Mouse (Mus musculus) heart, adult 11 months (tissue): ENCODE measurements around the gene Gm5678.

Source experiments
- DNase-seq: peaks from one replicate; pipeline ENCODE4 v3.0.0; 2022

Gene Gm5678

DNA sequence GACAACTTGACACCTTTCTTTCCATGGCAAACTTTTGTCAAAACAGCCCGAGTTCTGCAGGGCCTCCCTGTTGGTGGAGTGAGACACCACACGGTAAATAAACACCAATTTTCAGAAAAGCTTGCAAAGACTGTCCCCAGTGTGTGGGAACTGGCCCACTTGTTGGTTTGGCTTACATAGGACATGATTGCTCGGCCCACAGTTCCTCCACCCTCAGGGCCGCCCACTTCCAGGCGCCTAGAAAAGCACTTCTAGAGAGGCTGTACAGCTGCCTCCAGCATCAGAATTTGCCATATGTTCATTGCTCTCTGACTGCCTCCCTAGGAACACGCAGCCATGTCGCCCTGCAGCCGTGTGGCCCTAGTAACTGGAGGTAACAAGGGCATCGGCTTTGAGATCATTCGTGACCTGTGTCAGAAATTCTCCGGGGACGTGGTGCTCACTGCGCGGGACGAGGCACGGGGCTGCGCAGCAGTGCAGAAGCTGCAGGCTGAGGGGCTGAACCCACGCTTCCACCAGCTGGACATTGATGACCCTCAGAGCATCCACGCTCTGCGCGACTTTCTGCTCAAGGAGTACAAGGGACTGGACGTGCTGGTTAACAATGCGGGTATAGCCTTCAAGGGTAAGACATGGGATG is at the start of gene Gm5678:
TSS of gene Gm5678 (plus strand) at position 337 of the 640 bp plus-strand sequence.
- peak; percentile 75 for DNase-seq

DNA sequence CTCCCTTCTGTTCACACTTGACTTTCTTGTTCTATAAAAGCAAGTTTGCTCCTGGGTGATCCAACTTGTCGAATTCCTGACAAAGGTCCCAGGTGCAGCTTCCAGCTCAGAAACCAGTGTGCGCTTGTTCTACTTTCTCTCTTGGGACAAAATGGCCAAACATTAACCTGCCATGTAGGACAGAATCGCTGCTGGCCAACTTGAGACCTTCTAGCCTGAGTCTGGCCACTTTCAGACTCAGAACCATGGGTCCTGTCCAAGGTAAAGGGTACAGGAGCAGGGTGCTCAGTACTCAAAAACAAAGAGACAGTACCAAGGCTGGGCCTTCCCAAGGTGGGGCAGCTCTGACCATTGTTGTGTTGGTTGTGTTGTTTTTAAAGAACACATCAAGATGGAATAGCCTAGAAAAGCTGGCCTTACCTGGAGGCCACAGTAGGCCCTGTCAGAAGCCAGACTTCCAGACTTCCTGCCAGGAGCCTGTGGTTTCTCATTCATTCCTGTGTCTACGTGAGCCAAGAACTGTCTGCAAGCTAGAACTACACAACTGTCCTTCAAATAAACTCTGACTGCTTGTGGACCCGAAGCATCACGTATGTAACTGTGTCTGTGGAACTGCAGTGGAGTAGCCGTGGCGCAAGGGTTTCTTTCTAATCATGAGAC is 49.4 kb upstream of the Gm5678 start:
- peak; percentile 68 for DNase-seq

DNA sequence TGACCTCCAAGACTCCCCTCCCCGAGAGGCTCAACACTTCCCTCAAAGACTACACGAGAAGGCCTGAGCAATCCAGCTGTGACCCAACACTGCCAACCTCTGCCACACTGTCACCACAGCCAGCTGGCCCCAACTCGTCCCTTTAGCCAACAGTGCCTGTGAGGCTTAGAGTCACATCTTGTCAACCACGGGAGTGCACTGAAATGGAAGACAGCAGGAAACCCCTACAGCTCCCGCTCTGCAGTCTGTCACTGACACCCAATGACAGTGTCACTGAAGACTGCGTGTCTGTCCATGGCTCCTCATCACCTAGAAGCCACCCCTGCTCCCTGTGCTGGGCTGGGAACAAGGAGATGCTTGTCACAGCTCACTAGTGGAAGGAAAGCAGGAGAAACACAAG is 46.8 kb upstream of the Gm5678 start:
- DNase-seq, result no peak

DNA sequence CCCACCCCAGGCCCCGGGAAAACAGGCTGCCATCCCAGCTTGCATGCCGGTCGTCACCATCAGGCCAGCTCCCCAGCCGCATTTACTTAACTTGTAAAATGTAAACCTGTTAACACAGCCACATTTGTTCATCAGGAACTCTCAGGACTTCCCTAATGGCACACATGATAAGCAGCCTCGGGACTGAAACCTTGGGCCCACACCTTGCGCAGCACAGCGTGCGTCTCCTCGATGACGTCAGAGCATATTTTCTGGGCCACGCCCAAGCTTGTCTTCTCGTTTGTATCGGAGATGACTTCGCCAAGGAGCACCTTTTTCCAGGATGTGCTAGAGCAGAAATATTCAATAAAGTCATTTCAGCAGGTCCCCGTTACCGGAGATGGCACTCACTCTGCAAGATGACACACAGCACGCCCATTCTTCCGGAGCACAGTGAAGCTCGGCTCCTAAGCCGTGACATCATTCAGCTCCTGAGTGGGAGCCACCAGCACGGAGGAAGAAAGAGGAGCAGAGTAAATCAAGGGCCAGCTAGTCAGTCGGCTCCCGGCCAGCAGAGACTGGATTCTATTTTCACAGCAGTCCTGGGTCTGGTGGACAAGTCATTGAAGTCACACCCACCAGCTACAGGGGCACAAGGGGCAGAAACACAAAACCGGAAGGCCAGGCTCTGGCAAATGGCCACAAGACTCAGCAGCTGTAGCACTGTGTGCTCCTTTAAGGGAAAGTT is 42.8 kb upstream of the Gm5678 start:
- DNase-seq, result no peak

DNA sequence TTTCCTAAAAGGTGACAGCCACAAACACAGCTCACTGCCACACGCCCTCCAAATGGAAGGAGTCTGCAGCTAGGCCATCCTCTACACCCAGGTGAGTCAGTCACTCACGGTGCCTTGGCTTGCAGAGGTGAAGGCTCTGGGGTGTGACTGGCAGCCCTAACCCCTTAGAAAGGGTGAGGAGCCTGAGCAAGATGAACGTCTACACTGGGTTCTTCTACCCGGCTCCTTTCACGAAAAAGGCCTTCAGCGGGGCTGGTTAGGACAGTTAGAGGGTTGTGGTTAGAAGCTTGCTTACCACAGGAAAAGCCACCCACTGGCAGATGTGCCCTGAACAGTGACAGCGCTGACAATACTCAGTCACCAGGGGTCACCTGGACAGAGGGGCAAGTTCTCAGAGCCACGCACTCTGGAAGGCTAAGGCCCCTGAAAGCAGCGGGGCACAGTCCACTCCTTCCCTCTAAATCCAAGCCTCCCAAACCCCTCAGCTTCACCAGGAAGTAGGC is 42.1 kb upstream of the Gm5678 start:
- DNase-seq, result peak; percentile 85

DNA sequence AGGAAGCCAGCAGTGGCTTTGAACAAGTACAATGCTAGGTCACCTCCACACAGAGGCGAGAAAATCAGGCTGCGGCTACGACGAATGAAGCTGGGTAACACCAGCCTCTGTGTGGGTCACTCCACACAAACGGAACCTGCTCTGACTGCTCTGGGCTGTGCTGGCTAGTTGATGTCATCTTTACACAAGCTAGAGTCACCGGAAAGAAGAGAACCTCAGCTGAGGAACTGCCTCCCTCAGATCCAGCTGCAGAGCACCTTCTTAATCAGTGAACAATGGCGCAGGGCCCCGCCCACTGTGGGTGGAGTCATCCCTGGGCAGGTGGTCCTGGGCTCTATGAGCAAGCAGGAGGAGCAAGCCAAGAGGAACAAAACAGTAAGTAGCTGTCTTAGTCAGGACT is 41.5 kb upstream of the Gm5678 start:
- DNase-seq, result peak; percentile 75

DNA sequence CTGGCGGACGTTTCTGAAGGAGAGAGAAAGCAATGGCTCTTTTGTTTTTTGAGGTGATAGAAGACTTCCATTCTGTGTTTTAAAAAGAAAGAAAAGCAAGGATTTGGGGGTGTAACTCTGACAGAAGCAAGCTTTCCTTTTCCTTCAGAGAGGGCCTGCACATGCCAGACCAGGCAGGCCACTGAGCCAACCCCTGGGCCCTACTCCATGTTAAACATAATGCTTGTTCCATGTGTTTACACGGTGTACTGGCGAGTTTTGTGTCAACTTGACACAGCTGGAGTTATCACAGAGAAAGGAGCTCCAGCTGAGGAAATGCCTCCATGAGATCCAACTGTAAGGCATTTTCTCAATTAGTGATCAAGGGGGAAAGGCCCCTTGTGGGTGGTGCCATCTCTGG is 39.6 kb upstream of the Gm5678 start:
- DNase-seq, result no peak

DNA sequence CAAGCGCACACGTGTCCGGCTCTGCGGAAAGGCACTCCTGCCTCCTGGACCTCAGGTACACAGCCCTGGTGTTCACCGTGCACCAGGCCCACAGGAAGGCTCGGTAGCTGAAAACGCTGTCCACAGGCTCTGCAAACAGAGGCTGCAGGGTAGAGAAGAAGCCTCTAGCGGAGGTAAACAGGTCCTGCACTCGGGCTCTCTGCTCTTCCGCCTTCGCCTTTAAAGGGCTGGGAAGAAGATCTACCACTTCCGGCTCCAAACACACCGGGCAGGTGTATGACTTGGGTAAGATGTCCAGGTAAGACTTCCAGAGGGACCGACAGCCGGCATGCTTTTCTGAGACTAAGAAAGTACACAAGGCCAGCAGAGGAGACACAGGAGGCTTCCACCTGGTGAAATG is 37.0 kb upstream of the Gm5678 start:
- no peak for DNase-seq

DNA sequence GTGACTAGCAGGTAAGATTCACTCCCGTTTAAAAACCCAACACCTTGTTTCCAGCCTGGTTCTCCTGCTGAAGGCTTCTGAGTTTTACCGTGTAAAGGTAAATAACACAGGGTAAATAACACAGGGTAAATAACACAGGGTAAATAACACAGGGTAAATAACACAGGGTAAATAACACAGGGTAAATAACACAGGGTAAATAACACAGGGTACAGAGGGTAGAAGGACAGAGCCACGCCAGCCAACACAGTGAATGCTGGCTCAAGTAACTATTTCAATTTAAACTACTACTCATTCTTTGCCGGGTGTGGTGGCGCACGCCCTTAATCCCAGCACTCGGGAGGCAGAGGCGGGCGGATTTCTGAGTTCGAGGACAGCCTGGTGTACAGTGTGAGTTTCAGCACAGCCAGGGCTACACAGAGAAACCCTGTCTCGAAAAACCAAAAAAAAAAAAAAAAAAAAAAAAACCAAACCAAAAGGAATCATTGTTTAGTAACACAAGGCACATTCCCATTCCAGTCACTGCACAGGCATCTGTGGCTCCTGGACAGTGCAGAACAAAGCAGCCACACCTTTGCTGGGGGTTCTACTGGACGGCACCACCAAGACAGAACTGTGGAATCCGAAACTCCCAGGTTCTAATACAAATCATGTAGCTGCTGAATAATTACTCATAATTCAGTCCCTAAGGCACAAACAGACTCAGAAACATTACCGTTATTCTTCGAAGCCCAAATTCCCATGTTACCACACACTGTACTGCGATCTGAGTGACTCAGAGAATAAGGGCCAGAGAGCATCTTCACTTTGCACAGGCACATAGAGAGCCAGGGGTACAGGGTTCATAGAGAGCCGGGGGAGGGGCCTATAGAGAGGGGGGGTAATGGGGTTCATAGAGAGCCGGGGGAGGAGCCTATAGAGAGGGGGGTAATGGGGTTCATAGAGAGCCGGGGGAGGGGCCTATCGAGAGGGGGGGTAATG is 36.2 kb upstream of the Gm5678 start:
- DNase-seq, result no peak

DNA sequence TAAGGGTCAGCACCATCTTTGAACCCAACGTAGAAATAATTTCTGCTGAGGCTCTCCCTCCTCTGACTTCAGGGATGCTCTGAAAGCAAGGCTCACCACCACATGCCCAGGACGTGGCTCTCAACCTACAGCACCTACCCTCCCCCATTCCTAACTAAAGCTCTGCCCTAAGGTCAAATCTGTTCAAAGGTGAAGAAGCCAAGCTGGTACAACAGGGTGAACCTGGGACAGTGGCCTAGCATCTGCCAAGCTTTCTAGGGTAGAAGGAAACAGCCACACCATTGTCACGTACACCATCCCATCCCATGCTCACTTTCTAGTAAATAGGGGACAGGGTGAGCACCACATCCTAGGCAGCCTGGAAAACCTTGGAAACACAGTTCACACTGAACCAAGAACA is 35.2 kb upstream of the Gm5678 start:
- DNase-seq, result no peak

DNA sequence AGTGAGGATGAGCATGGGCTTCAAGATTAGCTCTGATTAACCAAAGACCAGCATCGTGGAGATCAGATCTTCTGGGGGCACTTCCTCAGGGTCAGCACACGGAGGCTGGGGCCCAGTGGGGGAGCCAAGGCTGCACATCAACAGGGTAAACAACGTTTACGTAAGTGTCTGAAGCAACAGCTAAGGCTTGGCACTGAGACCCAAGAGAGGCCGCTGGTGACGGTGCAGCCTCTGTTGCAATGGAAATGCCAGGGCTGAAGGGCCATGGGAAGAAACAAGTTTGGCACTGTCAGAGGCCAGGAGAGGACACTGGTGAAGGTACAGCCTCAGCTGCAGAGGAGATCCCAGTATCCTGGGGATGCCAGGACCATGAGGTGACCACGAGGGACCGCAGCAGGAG is 34.5 kb upstream of the Gm5678 start:
- no peak for DNase-seq

DNA sequence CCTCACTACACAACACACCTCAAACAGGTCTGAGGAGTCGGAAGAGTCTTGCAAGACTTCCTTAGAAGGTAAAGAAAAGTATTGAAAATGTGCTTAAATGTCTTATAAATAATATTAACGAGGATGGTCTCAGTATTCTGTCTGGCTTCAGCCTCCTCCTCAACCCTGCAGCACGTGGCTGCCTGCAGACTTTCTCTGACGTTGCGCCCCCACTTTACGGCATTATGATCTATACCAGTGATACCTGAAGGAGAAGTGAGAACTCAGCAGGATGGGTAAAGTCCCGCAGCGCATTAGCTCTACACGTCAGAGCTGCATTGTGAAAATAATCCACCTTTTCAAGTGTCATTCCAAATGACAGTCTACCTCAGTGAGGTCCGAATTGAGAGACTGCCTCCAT is 33.4 kb upstream of the Gm5678 start:
- peak; percentile 61 for DNase-seq

DNA sequence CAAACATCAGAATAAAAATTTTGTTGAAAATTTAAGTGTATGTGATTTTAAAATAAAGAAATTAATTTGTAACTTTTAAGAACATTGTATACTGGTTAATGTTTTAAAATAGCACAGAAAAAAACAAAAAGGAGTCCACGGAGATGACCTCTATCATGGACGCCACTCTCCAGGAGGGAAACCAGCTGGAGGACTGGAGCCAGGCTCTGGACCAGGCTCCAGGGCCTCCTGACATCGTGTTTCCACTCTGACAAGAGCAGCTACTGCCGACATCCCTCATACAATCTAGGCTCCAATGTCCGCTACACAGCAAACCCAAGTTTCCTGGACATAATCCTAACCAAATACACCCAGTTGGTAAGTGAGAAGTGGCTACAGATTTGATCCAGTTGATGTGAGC is 32.1 kb upstream of the Gm5678 start:
- peak; percentile 68 for DNase-seq

DNA sequence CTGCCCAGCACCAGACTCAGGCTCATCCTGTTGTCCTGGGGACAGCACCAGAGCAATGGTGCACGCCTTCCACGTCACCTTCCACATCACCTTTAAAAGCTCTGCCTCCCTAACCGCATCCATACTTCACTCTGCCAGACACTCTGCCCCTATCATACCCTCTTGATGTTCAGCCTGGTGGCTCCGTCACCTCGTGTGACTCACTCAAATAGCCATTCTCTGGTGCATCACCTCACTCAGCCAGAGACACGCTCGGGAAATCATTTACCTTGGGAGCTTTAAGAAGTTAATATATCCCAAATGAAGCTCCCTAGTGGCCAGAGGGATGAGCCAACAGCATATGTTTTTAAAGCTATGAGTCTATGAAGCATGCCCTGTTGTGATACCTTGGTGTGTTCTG is 31.1 kb upstream of the Gm5678 start:
- DNase-seq, result peak; percentile 84

DNA sequence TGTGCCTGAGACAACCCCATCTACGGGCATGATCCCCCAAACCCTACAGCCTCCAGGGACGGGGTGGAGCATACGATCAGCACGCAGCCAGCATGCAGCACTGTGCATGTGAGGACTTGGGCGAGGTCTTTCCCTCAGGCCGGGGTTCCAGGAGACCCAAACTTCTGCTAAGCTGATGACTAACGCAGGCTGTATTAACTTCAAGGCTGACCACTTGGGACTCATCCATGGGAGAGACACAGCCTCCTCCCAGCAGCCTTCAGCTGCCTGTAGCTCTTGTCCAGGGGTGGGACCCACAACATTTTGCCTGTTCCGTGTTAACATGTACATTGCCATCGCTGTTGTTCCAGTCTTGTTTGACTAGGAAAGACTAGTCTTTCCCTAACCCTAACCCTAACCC is 30.3 kb upstream of the Gm5678 start:
- peak; percentile 76 for DNase-seq

DNA sequence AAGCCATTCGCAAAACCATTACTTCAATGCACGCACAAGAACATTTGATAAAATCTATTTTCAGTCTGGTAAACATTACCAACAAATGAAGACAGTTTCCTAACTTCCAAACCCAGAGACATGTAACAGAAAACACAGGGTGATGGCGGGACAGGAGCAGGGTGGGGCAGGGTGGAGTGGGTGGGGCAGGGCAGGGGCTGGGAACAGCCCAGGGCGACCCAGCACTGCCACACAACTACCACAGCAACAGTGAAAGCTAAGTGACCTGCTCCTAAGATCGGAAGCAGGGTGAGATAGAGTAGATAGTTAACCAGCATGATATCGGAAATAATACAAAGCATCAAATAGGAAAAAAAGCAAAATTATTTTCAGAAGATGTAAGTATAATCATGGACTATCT is 28.4 kb upstream of the Gm5678 start:
- DNase-seq, result peak; percentile 18

DNA sequence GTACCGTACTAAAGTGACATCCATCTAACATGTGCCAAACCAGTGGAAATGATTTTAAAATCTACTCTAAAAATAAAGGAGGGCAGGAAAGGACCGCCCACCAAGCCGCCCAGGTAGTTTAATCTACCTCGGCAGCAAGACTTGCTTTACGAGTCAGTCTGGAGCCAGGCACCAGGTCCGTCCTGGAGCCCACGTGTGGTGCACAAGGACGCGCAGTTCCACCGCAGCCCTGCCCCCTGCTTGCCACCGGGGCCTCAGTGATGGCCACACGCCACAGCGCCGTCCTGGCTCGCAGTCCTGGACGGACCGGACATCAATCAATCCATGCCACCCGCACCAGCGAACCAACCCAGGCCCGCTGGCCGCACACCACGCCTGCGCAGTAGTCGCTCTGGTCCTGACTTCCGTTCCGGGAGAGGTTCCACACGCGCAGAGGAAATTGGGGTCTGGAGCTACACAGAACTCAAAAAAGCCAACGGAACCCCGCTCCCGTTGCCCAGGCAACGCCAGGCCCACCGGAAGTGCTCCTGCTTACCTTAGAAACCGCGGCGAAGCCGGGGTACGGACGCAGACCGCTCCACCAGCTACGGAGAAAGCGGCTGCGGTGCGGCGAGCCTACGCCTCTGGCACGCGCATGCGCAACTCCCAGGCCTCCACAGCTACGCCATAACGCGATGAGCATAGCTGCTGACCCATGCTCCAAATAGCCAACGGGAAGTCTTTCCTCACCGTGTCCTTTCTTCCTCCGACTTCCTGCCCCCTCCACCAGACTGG is 24.3 kb upstream of the Gm5678 start, which contains the start of gene Setd4:
TSS of gene Setd4 (minus strand) at position 625 of the 774 bp plus-strand sequence.
- peak; percentile 100 for DNase-seq

DNA sequence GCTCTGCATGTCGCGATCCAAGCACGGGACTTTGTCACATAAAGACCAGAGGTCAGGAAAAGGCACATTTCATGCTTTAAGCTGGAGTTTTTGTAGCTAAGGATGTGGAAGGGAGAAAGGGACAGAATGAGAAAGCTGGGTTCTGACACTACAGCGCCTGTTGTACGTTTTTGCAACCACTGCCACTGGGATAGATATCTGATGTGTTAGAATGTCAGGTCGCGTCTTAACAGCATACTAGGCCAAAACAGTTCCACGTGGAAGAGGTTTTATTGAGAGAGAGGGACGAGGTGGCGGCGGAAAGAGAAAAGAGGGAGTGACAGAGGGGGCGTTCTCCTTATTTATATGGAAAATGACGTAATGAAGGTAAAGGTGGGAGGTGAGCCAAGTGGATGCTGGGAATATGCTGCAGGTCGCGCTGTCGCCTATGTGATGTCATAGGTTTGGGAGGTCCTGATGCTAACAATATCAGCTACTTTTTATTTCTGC is 23.4 kb upstream of the Gm5678 start:
- peak; percentile 74 for DNase-seq

DNA sequence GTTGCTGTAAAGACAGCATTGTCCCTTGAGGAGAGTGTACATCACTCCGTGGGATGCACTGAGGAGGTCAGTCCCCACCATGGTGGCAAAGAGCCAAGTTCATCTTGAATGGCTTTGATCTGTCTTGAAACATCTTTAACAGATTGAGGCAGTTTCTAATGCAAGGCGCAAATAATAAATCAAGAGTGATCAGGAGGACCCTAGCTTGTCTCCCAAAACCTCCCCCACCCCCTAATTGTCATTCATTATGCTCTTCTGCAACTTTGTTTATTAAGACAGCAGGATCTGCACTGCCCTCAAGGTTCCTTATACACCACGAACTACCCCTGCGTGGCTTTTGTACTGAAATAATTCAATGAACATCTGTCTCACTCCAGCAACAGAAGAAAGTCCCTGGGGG is 22.3 kb upstream of the Gm5678 start, which contains the start of gene Cbr1:
TSS of gene Cbr1 (plus strand) at position 301 of the 400 bp plus-strand sequence.
- DNase-seq, result peak; percentile 79

DNA sequence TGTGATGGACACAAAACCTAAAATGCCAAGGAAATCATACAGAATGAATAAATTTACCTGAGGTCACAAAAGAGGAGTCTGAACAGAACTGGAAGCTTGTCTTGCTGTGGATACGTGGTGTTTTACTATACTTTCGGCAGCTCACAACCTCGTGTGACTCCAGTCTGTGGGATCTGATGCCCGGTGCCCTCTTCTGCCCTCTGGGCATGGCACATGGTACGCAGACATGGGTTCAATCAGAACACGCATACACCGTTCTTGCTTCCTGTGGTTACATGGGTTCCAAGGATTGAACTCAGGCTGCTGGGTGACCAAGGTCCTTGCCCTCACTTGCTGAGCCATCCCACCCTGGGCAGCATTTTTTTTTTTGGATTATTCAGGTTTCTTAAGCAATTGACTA is 21.8 kb upstream of the Gm5678 start:
- peak; percentile 79 for DNase-seq

DNA sequence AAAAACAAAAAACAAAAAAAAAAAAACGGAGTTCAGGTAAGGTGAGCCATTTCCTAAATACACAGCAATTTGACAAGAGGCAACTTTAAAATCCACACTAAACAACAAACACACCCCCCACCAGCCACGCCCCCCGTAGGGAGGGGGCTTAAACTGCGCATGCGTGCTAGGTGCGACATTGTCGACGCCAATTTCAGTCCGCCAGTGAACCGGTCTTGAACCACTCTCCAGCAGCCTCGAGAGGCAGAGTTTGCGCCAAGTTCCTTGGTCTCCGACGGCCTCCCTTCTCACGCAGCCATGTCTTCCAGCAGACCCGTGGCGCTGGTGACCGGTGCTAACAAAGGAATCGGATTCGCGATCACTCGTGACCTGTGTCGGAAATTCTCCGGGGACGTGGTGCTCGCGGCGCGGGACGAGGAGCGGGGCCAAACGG is 20.2 kb upstream of the Gm5678 start:
- DNase-seq, result peak; percentile 98
